Mouse (Mus musculus): Measurements from ENCODE around the gene Tnr. TPM values are rescaled to one million over a fixed set of nuclear protein-coding genes. Genes with fewer than 3 reads are reported as not detected.

Gene Tnr
- total and polyA plus RNA-seq, 3 experiments = 0.01 TPM; not detected in 2

GRCm38 (mm10) chr1:159852088-159852487, 328.5 kb downstream of the Tnr start:
- TF ChIP-seq MAX (IDR thresholded peaks at IDR 0.05; ENCODE audit: low read length) = no peak
- TF ChIP-seq SMC3 (IDR thresholded peaks at IDR 0.05; ENCODE audit: low read depth, low read length) = no peak
- TF ChIP-seq TCF12 (IDR thresholded peaks at IDR 0.05; ENCODE audit: low read depth, low read length) = no peak
- no peak for TF ChIP-seq NRF1 (IDR thresholded peaks at IDR 0.05; ENCODE audit: insufficient read depth, low read depth, low read length, poor library complexity, severe bottlenecking)
- TF ChIP-seq ELF1 (IDR thresholded peaks at IDR 0.05; ENCODE audit: low read depth, low read length) = no peak
- no peak for TF ChIP-seq POLR2AphosphoS2 (IDR thresholded peaks at IDR 0.05; ENCODE audit: low read length)
- TF ChIP-seq USF1 (IDR thresholded peaks at IDR 0.05; ENCODE audit: low read depth, low read length) = no peak
- TF ChIP-seq CHD1 (IDR thresholded peaks at IDR 0.05; ENCODE audit: low read depth, low read length) = no peak
- no peak for TF ChIP-seq GABPA (IDR thresholded peaks at IDR 0.05; ENCODE audit: low read depth, low read length)
- TF ChIP-seq UBTF (IDR thresholded peaks at IDR 0.05; ENCODE audit: borderline replicate concordance, insufficient read depth, low read depth, low read length) = no peak
- TF ChIP-seq KAT2A (conservative IDR thresholded peaks at IDR 0.05; ENCODE audit: low read depth, low read length) = no peak
- H3K9ac ChIP-seq (ENCODE audit: control insufficient read depth, low read depth, low read length, poor library complexity, severe bottlenecking) = no peak overlapping the region
- no peaks in the 10 kb centered on the region for H3K9me3 ChIP-seq (replicated peaks; ENCODE audit: insufficient read depth, low read length)
- H3K27ac ChIP-seq (ENCODE audit: control insufficient read depth, low read depth, low read length) = no peak overlapping the region
- H3K4me3 ChIP-seq (ENCODE audit: control insufficient read depth in 1 of 2, insufficient read depth in 1 of 2, low read depth in 2 of 2, low read length in 2 of 2) = no peak overlapping the region
- DNase-seq (ENCODE audit: low read depth, low spot score) = no peak
- no peaks in the 10 kb centered on the region for H3K36me3 ChIP-seq (ENCODE audit: control insufficient read depth in 1 of 2, insufficient read depth in 2 of 2, low read length in 2 of 2)
- H3K79me2 ChIP-seq (ENCODE audit: control insufficient read depth, insufficient read depth, low read length, poor library complexity) = no peaks in the 10 kb centered on the region
- no peaks in the 10 kb centered on the region for H3K4me1 ChIP-seq (ENCODE audit: control insufficient read depth in 1 of 2, insufficient read depth in 2 of 2, low read length in 2 of 2)
- H3K27me3 ChIP-seq (ENCODE audit: control insufficient read depth in 1 of 2, insufficient read depth in 2 of 2, low read length in 2 of 2) = no peaks in the 10 kb centered on the region

GRCm38 (mm10) chr1:159854261-159854660, 330.7 kb downstream of the Tnr start:
- Histone ChIP-seq H3K9me3 (replicated peaks; ENCODE audit: insufficient read depth, low read length) (no peaks in the 10 kb centered on the region), H3K27ac (ENCODE audit: control insufficient read depth, low read depth, low read length) (no peak overlapping the region)
- DNase-seq (ENCODE audit: low read depth, low spot score) = no peak

More at GRCm38 (mm10) chr1:159854261-159854660, 330.7 kb downstream of the Tnr start:
- Histone ChIP-seq H3K79me2 (ENCODE audit: control insufficient read depth, insufficient read depth, low read length, poor library complexity) (no peaks in the 10 kb centered on the region), H3K4me1 (ENCODE audit: control insufficient read depth in 1 of 2, insufficient read depth in 2 of 2, low read length in 2 of 2) (no peaks in the 10 kb centered on the region), H3K27me3 (ENCODE audit: control insufficient read depth in 1 of 2, insufficient read depth in 2 of 2, low read length in 2 of 2) (no peaks in the 10 kb centered on the region), H3K9ac (ENCODE audit: control insufficient read depth, low read depth, low read length, poor library complexity, severe bottlenecking) (no peak overlapping the region), H3K4me3 (ENCODE audit: control insufficient read depth in 1 of 2, insufficient read depth in 1 of 2, low read depth in 2 of 2, low read length in 2 of 2) (no peak overlapping the region), H3K36me3 (ENCODE audit: control insufficient read depth in 1 of 2, insufficient read depth in 2 of 2, low read length in 2 of 2) (no peaks in the 10 kb centered on the region)
- TF ChIP-seq MEF2A (IDR thresholded peaks at IDR 0.05; ENCODE audit: extremely low read depth, insufficient replicate concordance, low read depth, low read length, poor library complexity, severe bottlenecking) (no peak), MAZ (IDR thresholded peaks at IDR 0.05; ENCODE audit: low read depth, low read length) (no peak), NRF1 (IDR thresholded peaks at IDR 0.05; ENCODE audit: insufficient read depth, low read depth, low read length, poor library complexity, severe bottlenecking) (no peak), CHD2 (IDR thresholded peaks at IDR 0.05; ENCODE audit: low read length) (no peak), ZKSCAN1 (IDR thresholded peaks at IDR 0.05; ENCODE audit: low read depth, low read length) (no peak), POLR2A (IDR thresholded peaks at IDR 0.05; ENCODE audit: control insufficient read depth in 1 of 2, insufficient read depth in 1 of 2, low read depth in 1 of 2, low read length in 2 of 2, poor library complexity in 1 of 2) (no peak), USF2 (IDR thresholded peaks at IDR 0.05; ENCODE audit: borderline replicate concordance in 1 of 2, insufficient read depth in 1 of 2, low read depth in 1 of 2, low read length in 2 of 2) (no peak), MAX (IDR thresholded peaks at IDR 0.05; ENCODE audit: low read length) (no peak), RAD21 (IDR thresholded peaks at IDR 0.05; ENCODE audit: low read depth, low read length) (no peak), RCOR1 (IDR thresholded peaks at IDR 0.05; ENCODE audit: low read depth, low read length) (no peak), GABPA (IDR thresholded peaks at IDR 0.05; ENCODE audit: low read depth, low read length) (no peak), E2F4 (IDR thresholded peaks at IDR 0.05; ENCODE audit: borderline replicate concordance, low read depth, low read length) (no peak), HCFC1 (IDR thresholded peaks at IDR 0.05; ENCODE audit: low read depth, low read length) (no peak), CTCF (IDR thresholded peaks at IDR 0.05 in 2 of 3, conservative IDR thresholded peaks at IDR 0.05 in 1 of 3; ENCODE audit: control insufficient read depth in 1 of 3, insufficient read depth in 1 of 3, low read depth in 2 of 3, low read length in 3 of 3, poor library complexity in 1 of 3, severe bottlenecking in 1 of 3) (no peak), ZC3H11A (IDR thresholded peaks at IDR 0.05; ENCODE audit: low read depth, low read length) (no peak), POLR2AphosphoS5 (IDR thresholded peaks at IDR 0.05; ENCODE audit: borderline replicate concordance, low read depth, low read length) (no peak), SIN3A (IDR thresholded peaks at IDR 0.05; ENCODE audit: low read length) (no peak)
